Comparison of ENCODE assay signal across 9 mouse cellular contexts in genomic region chr13:101760953-101761352, GRCm38 (mm10). TPM values are rescaled to one million over a fixed set of nuclear protein-coding genes. Genes with fewer than 3 reads are reported as not detected.
DNase-seq lines count a peak whose midpoint lies in the region; ATAC-seq and TF ChIP-seq lines count a peak whose summit lies in the region.
"Had no signal": no experiment of that assay in that cellular context is flagged by ENCODE, and none has a peak within 500 bp of the region (broad histone marks: within the 10 kb centered on the region; RNA-seq: fewer than 3 reads in every experiment).

No protein-coding gene starts in this region.

- no peaks in the 10 kb centered on the region for H3K27me3 ChIP-seq in kidney, embryonic 15.5 days
- no peaks in the 10 kb centered on the region for H3K27me3 ChIP-seq in G1E (ENCODE audit: insufficient read depth, low read length)
- H3K27me3 ChIP-seq in embryonic facial prominence, embryonic 15.5 days, result no peaks in the 10 kb centered on the region
- H3K27me3 ChIP-seq in liver, embryonic 15.5 days, result no peaks in the 10 kb centered on the region

- no peak for DNase-seq in kidney, postnatal 10 days
- peak; percentile 68 for DNase-seq in G1E (ENCODE audit: low spot score)
- no peak for DNase-seq in ovary, postnatal 14 days (ENCODE audit: low spot score)
- DNase-seq in cerebellum, adult 8-10 months, result no peak
- DNase-seq in right cerebral cortex, adult 2 months (ENCODE audit: low spot score in 2 of 2), result no peak

- 0 out of 2 replicates have a peak overlapping the region, but pooled peaks have one; percentile 37 for H3K27ac ChIP-seq in kidney, embryonic 15.5 days
- 0 out of 2 replicates have a peak overlapping the region, but pooled peaks have one; percentile 65 for H3K27ac ChIP-seq in embryonic facial prominence, embryonic 15.5 days (replicated peaks)
- peak overlapping the region; percentile 29 for H3K27ac ChIP-seq in liver, embryonic 15.5 days (replicated peaks)
- H3K27ac ChIP-seq: midbrain, embryonic 12.5 days had no signal

- H3K36me3 ChIP-seq in kidney, embryonic 15.5 days, result peaks cover 20% of the 10 kb centered on the region
- peaks cover 56% of the 10 kb centered on the region for H3K36me3 ChIP-seq in G1E (replicated peaks)
- peaks cover 24% of the 10 kb centered on the region for H3K36me3 ChIP-seq in embryonic facial prominence, embryonic 15.5 days
- peaks cover 19% of the 10 kb centered on the region for H3K36me3 ChIP-seq in liver, embryonic 15.5 days (replicated peaks)

- WGBS in kidney, embryonic 15.5 days, result 75% methylated on average over 3 of the region's 3 CpGs
- WGBS in embryonic facial prominence, embryonic 15.5 days, result 64% methylated on average over 3 of the region's 3 CpGs
- WGBS in liver, embryonic 15.5 days (ENCODE audit: insufficient replicate concordance), result 37% methylated on average over 3 of the region's 3 CpGs

- no peak for TF ChIP-seq CTCF in G1E (IDR thresholded peaks at IDR 0.05; ENCODE audit: low read depth, low read length)

- peaks cover 87% of the 10 kb centered on the region for H3K4me1 ChIP-seq in kidney, embryonic 15.5 days
- peaks cover 86% of the 10 kb centered on the region for H3K4me1 ChIP-seq in G1E (ENCODE audit: insufficient read depth, low read depth, low read length)
- H3K4me1 ChIP-seq in embryonic facial prominence, embryonic 15.5 days, result peaks cover 81% of the 10 kb centered on the region
- H3K4me1 ChIP-seq in liver, embryonic 15.5 days (replicated peaks), result peaks cover 86% of the 10 kb centered on the region

- no peaks in the 10 kb centered on the region for H3K9me3 ChIP-seq in kidney, embryonic 15.5 days (replicated peaks)
- no peaks in the 10 kb centered on the region for H3K9me3 ChIP-seq in G1E (replicated peaks)
- no peaks in the 10 kb centered on the region for H3K9me3 ChIP-seq in embryonic facial prominence, embryonic 15.5 days (replicated peaks)
- no peaks in the 10 kb centered on the region for H3K9me3 ChIP-seq in liver, embryonic 15.5 days (replicated peaks)
- H3K9me3 ChIP-seq: midbrain, embryonic 12.5 days had no signal

- no peak overlapping the region for H3K9ac ChIP-seq in kidney, embryonic 15.5 days
- no peak overlapping the region for H3K9ac ChIP-seq in embryonic facial prominence, embryonic 15.5 days
- no peak overlapping the region for H3K9ac ChIP-seq in liver, embryonic 15.5 days
- H3K9ac ChIP-seq: midbrain, embryonic 12.5 days had no signal

- 0 out of 2 replicates have a peak overlapping the region, but pooled peaks have one; percentile 14 for H3K4me2 ChIP-seq in kidney, embryonic 15.5 days
- H3K4me2 ChIP-seq in embryonic facial prominence, embryonic 15.5 days (replicated peaks), result peak overlapping the region; percentile 22; the same call in 1 of the 2 replicates
- H3K4me2 ChIP-seq in liver, embryonic 15.5 days, result peak overlapping the region; percentile 48
- H3K4me2 ChIP-seq: midbrain, embryonic 12.5 days had no signal

- no peak; the same call in 1 of the 2 replicates for ATAC-seq in kidney, embryonic 15.5 days (replicated peaks; ENCODE audit: low FRiP score)
- peak; percentile 86 for ATAC-seq in G1E (ENCODE audit: extremely low read depth, insufficient number of reproducible peaks, low FRiP score, poor library complexity, severe bottlenecking)
- no peak for ATAC-seq in embryonic facial prominence, embryonic 15.5 days (ENCODE audit: insufficient number of reproducible peaks, low FRiP score, low TSS enrichment, low read depth)
- ATAC-seq in liver, embryonic 15.5 days (ENCODE audit: insufficient read depth), result peak; percentile 73

- no peak overlapping the region for H3K4me3 ChIP-seq in kidney, embryonic 15.5 days (replicated peaks)
- H3K4me3 ChIP-seq in G1E (ENCODE audit: low read depth, low read length), result peak overlapping the region; percentile 55; the same call in 1 of the 2 replicates
- H3K4me3 ChIP-seq in embryonic facial prominence, embryonic 15.5 days (replicated peaks), result no peak overlapping the region
- peak overlapping the region; percentile 12 for H3K4me3 ChIP-seq in liver, embryonic 15.5 days (replicated peaks)
- H3K4me3 ChIP-seq: midbrain, embryonic 12.5 days had no signal

RNA-seq across cellular contexts. Expression of gene Pik3r1, which starts 7.1 kb away (rescaled TPM):
- 40.3 and 40.9 TPM in 2 replicates for polyA plus RNA-seq in kidney, embryonic 15.5 days (2015; fragmentation: Nextera tagmentation; extraction: Ambion mirVana)
- total RNA-seq in G1E (2014; fragmentation: Nextera tagmentation) (102 and 150 TPM in 2 replicates), G1E (2017) (86.2 and 111 TPM in 2 replicates)
- 9.3 and 11.3 TPM in 2 replicates for polyA plus RNA-seq in G1E (2012)
- 44.7 and 46.0 TPM in 2 replicates for polyA plus RNA-seq in embryonic facial prominence, embryonic 15.5 days (2015; fragmentation: Nextera tagmentation; extraction: Ambion mirVana)
- 20.3 and 22.6 TPM in 2 replicates for polyA plus RNA-seq in liver, embryonic 15.5 days (2015; fragmentation: Nextera tagmentation; extraction: Ambion mirVana)

Comparison
In these comparisons a context has a peak if more than half of its experiments do, and no peak if none do; other contexts are left out.
1. ATAC-seq: peak in G1E (single experiment) and liver, embryonic 15.5 days (single experiment); none in kidney, embryonic 15.5 days (single experiment) and embryonic facial prominence, embryonic 15.5 days (single experiment).
2. H3K4me3 ChIP-seq: peak in G1E (single experiment) and liver, embryonic 15.5 days (single experiment); none in kidney, embryonic 15.5 days (single experiment) and embryonic facial prominence, embryonic 15.5 days (single experiment).
3. Peak in every context shown above with its lines, with median percentiles within 50 percentile points of each other: H3K27ac ChIP-seq and H3K4me2 ChIP-seq.